Mouse (Mus musculus) retina, adult 2 months (tissue): ENCODE data around the gene Irf2bpl.

Source experiments
- DNase-seq: peaks from one replicate; pipeline ENCODE4 v3.0.0-alpha.2; 2012; ENCODE audit warnings: low read depth, low spot score

Gene Irf2bpl

GRCm38 (mm10) chr12:86885746-86886145 is 1.1 kb upstream of the Irf2bpl start:
- DNase-seq: no peak

GRCm38 (mm10) chr12:86885336-86885735 is 738 bp upstream of the Irf2bpl start:
- DNase-seq: no peak

DNA sequence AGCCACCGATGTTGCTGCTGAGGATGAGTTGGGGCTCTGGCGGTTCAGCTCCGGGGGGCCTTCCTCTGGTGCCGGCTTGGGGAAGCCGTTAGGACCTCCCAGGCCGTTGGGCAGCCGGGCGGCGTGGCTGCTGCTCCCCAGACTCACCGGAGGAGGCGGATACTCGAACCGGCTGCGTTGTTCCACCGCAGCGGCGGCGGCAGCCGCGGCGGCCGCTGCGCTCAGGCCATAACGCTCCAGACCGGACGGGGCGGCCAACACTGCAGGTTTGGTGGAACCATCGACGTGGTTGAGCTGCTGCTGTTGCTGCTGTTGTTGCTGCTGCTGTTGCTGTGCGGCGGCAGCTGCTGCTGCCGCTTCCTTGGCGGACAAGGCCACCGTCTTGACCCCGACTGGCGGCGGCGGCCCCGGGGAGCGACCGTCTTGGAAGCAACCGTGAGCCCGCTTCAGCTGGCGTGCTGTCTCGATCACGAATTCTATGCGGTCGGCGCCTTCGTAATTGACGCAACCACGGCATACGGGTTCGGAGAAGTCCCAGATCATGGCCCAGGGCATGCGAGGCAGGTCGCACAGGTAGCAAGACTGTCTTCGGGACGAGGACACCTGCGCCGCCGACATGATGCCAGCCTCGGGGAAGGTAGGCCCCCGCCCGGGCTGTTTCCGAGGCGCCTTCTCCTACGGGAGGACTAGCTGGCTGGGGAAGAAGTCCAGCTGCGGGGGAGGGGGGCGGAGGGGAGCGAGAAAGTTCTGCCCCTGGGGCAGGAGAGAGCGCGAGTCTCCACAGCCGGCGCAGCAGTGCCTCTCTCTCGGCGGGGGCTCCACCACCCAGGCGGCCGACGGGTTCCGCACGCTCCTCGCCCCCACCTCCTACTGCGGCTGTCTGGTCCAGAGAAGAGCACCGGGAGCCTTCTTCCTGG is 1.1 kb downstream of the Irf2bpl start:
- no peak for DNase-seq

GRCm38 (mm10) chr12:86883019-86883279 is 1.6 kb downstream of the Irf2bpl start:
- DNase-seq: no peak

DNA sequence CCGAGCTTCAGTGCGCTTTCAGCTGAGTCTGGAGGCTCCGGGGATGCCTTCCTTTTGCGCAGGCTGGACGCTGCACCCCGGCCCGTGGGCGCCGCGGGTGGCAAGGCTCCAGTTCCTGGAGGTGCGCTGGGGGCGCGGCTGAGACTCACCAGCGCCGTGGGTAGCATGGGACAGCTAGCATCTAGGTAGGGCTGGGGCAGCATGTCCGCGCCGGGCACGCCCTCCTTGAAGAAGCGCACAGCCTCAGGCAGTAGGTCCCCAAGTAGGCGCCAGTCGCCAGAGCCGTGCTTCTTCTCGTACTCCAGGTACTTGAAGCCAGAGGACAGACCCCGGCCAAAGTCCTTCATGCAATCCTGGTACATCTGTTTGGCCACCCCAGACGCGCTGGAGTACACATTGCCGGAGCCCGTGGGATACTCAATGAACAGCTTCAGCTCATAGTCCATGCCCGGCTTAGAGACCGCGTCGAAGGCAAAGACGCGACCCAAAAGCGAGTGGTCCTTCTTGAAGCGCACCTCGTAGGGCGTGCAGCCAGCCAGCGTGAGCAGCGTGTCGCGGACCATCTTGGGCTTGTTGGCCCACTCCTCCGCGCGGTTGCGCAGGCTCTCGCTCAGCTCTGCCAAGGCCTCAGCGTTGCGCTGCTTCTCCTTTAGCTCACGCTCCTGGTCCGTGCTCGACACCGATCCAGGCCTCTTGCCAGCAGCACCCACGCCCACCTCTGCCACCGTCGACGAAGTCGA is 2.1 kb downstream of the Irf2bpl start:
- no peak for DNase-seq

- no peak for DNase-seq
Observed at GRCm38 (mm10) chr12:86881809-86882278, 2.8 kb downstream of the Irf2bpl start.

DNA sequence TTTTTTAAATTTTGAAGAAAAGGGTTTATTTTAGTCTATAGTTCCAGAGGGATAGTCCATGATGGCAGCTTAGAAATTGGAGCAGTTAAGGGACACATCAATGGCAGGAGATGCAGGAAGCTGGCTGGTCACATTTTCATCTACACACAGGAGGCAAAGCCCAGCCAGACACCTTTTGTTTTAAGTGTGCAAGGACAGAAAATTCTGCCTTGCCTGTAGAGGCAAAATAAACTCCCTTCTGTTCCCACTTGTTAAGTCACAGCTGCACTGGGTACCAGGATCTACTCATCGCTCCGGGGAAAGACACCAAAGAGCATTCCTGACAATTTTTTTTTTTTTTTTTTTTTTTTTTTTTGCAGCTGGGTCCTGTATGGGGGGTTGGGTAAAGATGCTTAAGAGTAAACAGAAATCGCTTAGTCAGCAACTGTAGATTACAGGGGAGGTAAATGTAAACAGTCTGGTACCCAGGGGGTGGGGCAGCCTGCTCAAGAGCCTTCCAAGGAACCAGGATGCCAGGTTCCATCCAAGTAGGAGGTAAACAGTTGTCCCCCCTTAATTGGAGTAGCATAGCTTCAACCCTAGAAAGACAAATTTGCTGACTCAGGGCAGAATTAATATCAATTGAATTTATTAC is 4.4 kb downstream of the Irf2bpl start:
- DNase-seq: no peak

DNA sequence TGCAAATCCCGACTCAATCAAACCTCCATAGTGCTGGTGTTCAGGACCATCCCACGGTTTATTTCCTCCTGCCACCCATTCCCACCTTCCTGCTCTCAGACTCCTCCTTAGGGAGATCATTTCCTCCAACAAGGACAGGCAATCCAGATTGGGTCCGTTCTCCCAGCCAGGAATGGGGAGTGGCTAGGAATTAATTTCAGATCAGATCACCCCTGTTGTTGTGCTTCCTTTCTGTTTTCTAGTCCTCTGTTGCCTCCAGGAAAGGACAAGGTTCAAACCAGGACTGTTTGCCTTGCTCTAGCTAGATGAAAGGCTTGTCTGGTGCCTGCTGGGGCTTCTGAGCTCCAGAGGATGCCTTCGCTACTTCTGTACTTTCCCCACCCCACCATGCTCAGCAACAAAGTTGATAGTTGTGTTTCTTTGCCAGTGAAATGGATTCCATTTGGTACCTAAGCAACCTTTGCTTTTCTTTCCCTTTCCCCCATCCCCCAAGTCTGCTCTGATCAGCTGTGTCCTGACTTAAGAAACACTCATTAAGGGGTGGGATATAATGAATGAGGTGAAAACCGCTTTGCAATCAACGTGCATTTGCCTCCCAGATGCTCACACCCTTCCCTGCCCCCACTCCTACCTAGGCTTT is 5.0 kb downstream of the Irf2bpl start:
- DNase-seq: no peak

DNA sequence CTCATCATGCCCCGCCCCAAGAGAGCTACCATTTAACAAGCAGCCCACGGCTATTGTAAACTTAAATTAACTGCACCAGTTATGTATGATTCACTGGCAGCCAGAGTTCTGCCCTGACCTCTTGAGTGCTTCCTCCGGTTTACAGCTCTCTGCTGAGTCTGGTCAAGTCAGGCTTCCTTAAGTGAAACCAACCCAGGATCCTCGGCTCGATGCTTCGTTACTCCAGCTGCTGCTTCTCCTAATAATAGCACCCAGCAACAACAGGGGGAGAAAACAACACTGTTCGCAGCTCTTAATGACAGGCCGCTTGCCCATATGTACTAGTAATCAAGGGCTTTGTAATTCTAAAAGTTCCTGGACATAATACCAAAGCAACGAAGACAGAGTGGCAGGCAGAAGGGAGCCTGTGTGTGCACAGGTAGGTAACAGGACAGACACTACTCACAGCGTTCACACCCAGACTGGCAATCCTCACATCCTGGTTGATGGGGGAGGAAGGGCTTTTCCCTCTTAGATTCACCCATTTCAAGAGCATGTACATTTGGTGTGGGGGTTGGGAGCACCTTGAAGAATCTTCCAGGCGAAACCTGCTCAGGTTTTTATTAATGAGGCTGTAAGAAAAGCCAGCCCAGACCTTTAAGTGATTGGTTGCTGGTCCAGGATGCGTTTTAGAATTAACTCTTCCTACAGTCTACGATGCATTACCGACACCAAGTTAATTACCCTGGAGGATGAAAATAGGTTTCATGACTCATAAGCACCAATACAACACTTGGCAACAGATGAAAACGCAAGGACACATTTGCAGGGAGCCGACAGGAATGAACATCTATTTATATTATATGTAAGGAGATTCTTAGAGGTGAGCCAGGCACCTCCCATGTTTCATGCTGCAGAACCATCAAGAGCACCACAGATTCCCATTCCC is 5.9 kb downstream of the Irf2bpl start:
- DNase-seq: no peak

DNA sequence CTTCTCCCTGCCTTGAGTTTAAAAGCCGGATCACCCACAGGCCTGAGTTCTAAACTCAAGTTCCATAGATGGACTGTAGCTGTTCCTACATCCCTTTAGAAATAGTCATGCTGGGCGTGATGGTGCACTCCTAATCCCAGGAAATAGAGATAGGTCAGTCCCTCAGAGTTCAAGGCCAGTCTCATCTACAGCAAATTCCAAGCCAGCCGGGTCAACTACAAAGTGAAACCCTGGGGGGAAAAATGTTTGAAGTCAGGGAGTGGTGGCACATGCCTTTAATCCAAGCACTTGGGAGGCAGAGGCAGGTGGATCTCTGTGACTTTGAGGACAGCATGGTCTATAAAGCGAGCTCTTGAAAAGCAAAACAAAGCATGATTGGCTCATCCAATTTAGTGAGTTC is 7.6 kb downstream of the Irf2bpl start:
- DNase-seq: no peak

DNA sequence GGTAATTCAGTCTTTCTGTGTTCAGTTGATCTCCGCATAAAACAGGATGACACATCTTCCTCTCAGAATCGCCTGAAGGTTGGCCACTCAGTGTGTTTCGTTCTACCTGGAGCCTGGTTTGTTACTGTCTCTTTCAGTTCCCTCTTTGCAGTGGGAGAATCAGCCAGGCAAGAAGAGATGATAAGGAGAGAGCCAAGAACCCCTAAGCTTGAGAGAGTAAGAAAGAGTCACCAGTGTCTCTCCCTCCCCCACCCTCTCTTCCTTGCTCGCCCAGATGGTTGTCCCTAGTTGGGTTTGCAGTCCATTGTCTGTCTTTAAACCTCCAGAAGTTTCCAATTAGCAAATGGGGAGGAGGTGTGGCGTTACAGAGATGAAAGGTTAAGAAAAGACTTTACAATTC is 8.5 kb downstream of the Irf2bpl start:
- DNase-seq: no peak

- DNase-seq: no peak
Observed at GRCm38 (mm10) chr12:86872335-86873040, 12.1 kb downstream of the Irf2bpl start.

DNA sequence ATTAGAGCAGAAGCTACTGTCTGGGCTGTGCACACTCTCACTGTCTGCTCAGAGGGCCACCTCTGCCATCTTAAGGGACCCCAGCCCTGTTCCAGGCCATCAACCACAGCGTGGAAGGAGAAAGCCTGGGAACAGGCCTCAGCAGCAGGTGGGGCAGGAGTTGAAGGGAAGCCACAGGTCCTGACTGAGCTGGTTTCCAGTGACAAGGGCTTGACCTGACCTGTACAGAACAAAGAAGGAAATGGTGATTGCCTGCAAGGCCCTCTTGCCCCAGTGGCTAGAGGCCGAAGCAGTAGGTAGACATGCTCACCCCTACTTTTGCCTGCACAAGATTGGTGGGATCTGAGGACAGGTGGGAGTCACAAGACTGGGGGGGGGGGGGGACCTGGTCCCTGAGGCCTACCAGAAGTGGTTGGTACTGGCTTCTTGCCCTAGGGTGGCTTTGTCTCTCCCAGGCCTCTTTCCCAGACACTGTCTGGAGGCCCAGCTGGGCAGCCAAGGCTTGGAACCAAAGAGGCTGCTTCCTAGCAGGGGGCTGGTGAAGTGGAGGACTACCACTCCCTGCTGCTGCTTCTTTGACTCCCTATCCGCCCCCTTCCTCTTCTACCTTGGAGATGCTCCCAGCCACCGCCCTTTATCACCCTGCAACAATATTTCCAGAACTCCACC is 12.8 kb downstream of the Irf2bpl start:
- DNase-seq: no peak

GRCm38 (mm10) chr12:86870996-86871395 is 13.6 kb downstream of the Irf2bpl start:
- DNase-seq: no peak

DNA sequence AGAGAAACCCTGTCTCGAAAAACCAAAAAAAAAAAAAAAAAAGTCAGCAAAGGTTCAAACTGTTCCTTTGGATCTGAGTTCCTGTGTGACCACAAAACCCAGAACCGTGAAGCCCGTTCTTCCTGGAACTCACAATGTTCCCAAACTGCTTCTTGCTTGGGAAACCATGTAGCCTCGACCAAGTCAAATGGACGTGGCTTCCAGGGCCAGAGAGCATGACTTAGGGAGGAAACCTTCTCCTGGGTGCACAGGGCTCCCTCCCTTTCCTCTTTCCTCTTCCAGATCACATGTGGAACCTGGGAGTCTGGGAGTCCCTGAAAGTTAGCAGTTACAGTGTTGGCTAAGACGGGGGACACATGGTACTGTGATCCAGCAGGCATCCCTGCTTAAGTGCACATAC is 14.8 kb downstream of the Irf2bpl start:
- DNase-seq: no peak

- DNase-seq: no peak
Observed at GRCm38 (mm10) chr12:86867271-86868223, 17.1 kb downstream of the Irf2bpl start.

DNA sequence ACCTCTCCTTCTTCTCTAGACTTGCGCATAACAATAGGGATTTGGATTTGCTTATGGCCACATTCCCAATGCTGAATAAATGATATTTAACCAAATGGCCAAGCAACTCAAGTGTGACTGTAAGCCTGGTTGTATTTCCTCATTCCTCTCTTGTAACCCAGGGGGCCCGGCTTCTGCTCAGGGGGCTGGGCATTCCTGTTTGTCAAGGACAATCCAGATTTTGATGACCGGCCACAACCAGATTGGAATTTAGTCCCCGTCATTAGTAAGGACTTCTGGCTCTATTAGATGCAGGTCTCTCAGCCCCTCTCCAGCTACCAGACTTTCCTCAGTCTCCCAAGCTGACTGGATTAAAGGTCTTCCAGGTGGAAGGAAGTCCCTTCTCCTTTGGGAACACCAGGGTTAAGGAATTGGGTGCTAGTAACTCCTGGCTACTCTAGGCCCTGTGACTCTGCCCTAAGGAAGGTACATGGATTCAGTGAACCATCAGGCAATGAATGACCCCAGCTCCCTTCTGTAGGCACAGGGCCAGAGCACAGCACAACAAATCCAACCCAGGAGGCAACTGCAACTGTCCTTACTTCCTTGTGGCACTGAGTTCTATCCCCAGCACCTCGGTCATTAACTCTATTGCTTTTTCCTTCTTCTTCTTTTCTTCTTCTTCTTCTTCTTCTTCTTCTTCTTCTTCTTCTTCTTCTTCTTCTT is 20.1 kb downstream of the Irf2bpl start:
- DNase-seq: no peak
